Mouse (Mus musculus): Measurements from ENCODE around the gene Atp13a5.
A peak's percentile ranks its signal among the peaks of the same experiment; 100 is the strongest.

Gene Atp13a5

GRCm38 (mm10) chr16:29205581-29205980, 173.0 kb downstream of the Atp13a5 start:
- no peak for DNase-seq (ENCODE audit: low spot score)

DNA sequence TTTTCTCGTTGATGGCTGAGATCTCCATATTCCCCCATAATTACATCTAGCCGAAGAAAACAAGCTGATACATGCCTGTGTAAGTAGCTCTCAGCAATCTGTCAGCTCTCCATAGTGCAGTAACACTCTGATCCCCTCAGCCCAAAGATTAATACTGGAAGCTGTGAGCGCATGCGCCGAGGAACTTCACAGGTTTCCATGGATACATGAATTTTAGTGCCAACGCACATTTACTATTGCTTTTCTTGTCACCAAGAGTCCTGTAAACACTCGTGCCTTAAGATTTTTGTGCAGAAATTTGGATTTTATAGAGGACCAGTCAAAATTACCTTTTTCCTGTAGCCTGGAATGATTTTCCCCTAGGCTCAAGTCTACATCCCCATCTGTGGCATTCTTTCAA, 173.7 kb downstream of the Atp13a5 start:
- DNase-seq (ENCODE audit: low spot score) = no peak

DNA sequence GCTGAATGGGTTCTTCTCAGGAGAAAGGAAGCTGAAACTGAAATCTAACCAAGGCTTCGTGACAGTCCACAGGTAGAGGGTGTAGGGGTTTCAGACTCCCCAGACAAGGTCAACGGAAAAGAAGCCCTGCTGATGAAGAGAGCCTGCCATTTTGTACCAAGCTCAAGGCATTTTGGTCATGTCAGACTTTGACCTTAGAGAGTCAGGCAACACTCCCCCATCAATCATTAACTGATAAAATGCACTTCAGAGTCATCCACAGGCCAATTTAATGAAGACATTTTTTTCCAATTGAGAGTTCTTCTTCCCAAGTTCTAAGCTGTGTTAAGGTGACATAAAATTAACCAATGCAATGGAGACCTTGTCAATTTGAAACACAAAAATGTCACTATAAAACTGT, 177.4 kb downstream of the Atp13a5 start:
- DNase-seq (ENCODE audit: low spot score) = no peak

DNA sequence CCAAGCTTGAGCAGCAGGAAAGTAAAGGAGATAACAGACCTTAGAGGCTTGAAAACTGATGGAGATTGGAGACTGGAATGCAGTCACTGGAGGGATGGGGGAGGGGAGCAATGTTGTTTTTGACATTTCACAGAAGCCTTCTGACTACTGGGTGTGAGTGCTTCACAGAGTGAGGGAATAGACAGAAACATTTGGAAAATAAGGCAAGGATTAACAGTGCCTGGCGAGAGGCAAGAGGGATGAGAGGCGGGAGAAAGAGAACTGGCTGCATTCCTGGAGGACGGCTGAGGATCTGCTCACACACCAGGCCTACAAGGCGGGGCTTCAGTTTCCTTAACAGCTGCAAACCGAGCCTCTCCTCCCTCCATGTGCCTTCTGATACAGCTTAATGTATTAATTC, 180.1 kb downstream of the Atp13a5 start:
- DNase-seq (ENCODE audit: low spot score) = peak; percentile 51

GRCm38 (mm10) chr16:29195156-29195555, 183.4 kb downstream of the Atp13a5 start:
- DNase-seq (ENCODE audit: low spot score) = no peak

DNA sequence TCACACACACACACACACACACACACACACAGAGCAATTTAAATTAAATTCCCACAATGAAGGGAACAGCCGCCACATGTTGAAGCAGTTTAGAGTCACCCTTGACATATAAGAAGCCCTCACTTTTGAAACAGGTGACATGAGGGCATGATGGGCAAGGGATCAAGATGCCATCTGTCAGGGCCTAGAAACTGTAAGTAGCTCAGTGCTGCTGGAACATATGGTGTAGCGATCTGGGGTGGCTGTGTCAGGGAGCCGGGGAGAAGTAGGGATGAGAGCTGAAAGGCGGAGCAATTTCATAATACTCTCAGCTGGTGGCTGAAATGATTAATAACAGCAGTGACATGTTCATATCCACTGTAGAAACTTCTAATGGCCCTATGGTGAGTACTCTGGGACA, 184.6 kb downstream of the Atp13a5 start:
- no peak for DNase-seq (ENCODE audit: low spot score)

GRCm38 (mm10) chr16:29192911-29193310, 185.6 kb downstream of the Atp13a5 start:
- DNase-seq (ENCODE audit: low spot score) = no peak

All from embryo, embryonic 10.5 days (tissue).